Mouse (Mus musculus) hindbrain, embryonic 14.5 days (tissue): Measurements from ENCODE around the gene Poc5. TPM values are rescaled to one million over a fixed set of nuclear protein-coding genes. Genes with fewer than 3 reads are reported as not detected.

Source experiments
- ATAC-seq: fragments of 200-750 bp; cut with Nextera tagmentation; 2 replicates; pipeline ENCODE4 v1.8.0; 2017; ENCODE audit warnings: moderate number of reproducible peaks, mild to moderate bottlenecking, moderate TSS enrichment, moderate library complexity; ENCODE audit not compliant: low FRiP score
- DNase-seq: peaks from one replicate; pipeline ENCODE4 v3.0.0-alpha.2; 2015; ENCODE audit warnings: low spot score
- H3K27ac ChIP-seq: fragments of 300-500 bp; sonication (generic); 2 replicates; pipeline ENCODE4 v1.5.1; 2014; ENCODE audit warnings: mild to moderate bottlenecking, moderate library complexity
- H3K27me3 ChIP-seq: fragments of 300-500 bp; sonication (generic); 2 replicates; pipeline ENCODE4 v1.6.1; 2014; ENCODE audit warnings: mild to moderate bottlenecking, low read length, mixed read lengths; ENCODE audit not compliant: control insufficient read depth, insufficient read depth
- H3K36me3 ChIP-seq: fragments of 300-500 bp; sonication (generic); replicated peaks from 2 replicates; pipeline ENCODE4 v1.6.1; 2014; ENCODE audit not compliant: control insufficient read depth, insufficient read depth
- H3K4me1 ChIP-seq: fragments of 300-500 bp; sonication (generic); replicated peaks from 2 replicates; pipeline ENCODE4 v1.6.1; 2014; ENCODE audit warnings: antibody characterized with exemption, low read length, mixed read lengths; ENCODE audit not compliant: control insufficient read depth, insufficient read depth
- H3K4me2 ChIP-seq: fragments of 300-500 bp; sonication (generic); replicated peaks from 2 replicates; pipeline ENCODE4 v1.6.1; 2014; ENCODE audit warnings: mild to moderate bottlenecking, moderate library complexity
- H3K4me3 ChIP-seq: fragments of 300-500 bp; sonication (generic); replicated peaks from 2 replicates; pipeline ENCODE4 v1.5.1; 2014; ENCODE audit warnings: mild to moderate bottlenecking, low read length
- H3K9ac ChIP-seq: fragments of 300-500 bp; sonication (generic); 2 replicates; pipeline ENCODE4 v1.6.1; 2014
- H3K9me3 ChIP-seq: fragments of 300-500 bp; sonication (generic); 2 replicates; pipeline ENCODE4 v1.6.1; 2016; ENCODE audit warnings: low read length; ENCODE audit not compliant: control insufficient read depth
- WGBS: fragments of 180-500 bp; shearing (Covaris S2); extraction: QIAGEN DNeasy Blood & Tissue Kit; methylation state at CpG from one replicate; pipeline ENCODE4 v1.1.7; 2014; 5-methylcytosine and 5-hydroxymethylcytosine counted together
- polyA plus RNA-seq: library from polyadenylated mRNA; unstranded; fragments of >200 nt; fragmentation: Nextera tagmentation; extraction: Ambion mirVana; gene quantifications from 2 replicates; pipeline ENCODE4 v1.2.1, GENCODE M21; 2014

The Poc5 gene
- polyA plus RNA-seq, 1 experiment from 2014 or later = 25.0 TPM

DNA sequence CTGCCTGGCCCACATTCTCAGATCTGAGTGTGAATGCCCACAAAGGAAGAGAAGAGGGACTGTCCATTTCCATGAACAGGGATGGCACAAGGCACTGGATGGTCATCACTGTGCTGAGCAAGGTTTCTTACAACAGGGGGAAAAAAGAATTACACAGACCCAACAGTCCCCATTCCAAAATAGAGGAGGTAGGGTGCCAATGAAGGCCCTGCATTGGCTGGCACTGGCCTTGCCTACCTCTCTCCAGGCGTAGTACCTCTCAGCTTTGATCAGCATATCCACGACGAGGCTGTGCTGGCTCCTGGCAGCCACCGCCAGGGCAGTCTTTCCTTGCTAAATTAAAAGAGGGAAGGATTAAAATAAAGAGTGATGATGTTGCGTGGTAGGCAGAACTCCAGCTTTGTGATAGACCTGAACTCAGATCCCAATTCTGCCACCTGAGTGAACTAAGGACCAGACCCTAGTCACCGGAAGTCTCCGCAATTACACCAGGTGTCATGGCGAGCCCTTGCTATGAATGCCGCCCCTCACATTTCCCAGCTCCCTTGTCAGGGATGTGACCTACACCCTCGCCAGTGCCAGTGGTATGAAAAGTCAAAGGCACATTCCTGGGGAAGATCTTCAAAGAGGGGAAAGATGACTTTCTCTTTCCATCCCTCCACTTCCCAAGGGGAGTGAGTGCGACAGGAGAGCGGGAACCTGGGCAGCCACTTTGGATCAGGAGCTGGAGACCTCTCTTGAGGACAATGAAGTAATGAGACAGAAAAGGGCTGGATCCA lies 36.6 kb downstream of the Poc5 start:
- Histone ChIP-seq H3K4me3 (no peak overlapping the region), H3K4me2 (no peak overlapping the region), H3K36me3 (no peaks in the 10 kb centered on the region), H3K27ac (no peak overlapping the region), H3K9me3 (no peaks in the 10 kb centered on the region), H3K27me3 (no peaks in the 10 kb centered on the region), H3K4me1 (no peaks in the 10 kb centered on the region), H3K9ac (no peak overlapping the region)
- 93% methylated on average over 12 of the region's 12 CpGs for WGBS
- ATAC-seq (no peak), DNase-seq (no peak)

DNA sequence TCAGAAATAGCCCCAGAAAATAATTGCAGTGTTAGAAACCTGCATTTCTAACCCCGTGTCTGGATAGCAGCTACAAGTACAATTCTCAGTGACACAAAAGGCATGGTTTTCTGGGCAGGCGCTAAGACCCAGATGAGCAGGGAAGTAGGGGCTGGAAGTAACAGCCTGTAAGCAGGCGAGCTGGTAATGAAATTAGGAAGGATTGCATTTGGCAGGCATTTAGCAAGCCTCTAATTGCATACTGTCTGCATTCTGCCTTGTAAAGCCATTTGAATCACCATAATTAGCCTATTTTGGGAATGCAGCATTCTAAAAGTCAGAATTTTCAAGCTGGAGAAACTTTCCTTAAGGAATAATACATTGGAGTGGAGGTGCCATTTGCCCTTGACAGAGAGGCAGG lies 38.0 kb downstream of the Poc5 start:
- Histone ChIP-seq H3K9ac (no peak overlapping the region), H3K4me3 (no peak overlapping the region), H3K9me3 (no peaks in the 10 kb centered on the region), H3K36me3 (no peaks in the 10 kb centered on the region), H3K4me2 (no peak overlapping the region), H3K27me3 (no peaks in the 10 kb centered on the region), H3K27ac (no peak overlapping the region; the same call in 1 of the 2 replicates), H3K4me1 (no peaks in the 10 kb centered on the region)
- DNase-seq (no peak), ATAC-seq (no peak)
- 61% methylated on average over 3 of the region's 3 CpGs for WGBS

DNA sequence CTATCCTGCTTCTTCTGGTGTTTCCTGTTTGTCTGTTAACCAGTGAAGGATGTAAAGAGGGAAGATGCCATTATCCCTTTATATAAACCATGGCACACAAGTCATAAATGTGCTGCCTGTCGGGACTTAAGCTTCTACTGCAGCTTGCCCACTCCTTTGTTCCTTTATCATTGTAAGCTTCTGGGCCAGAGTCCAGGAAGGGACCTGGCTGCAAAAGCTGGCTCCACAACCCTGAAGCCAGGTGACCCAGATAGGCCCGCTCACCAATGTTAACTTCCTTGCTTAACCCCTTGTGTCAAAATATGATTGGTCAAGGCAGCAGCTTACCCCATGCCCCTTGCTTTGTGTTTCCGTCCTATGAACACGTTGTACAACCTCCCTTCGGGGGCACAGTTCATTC lies 40.4 kb downstream of the Poc5 start:
- no peak overlapping the region for H3K9ac ChIP-seq
- no peaks in the 10 kb centered on the region for H3K4me1 ChIP-seq
- H3K27me3 ChIP-seq = no peaks in the 10 kb centered on the region
- WGBS = 79% methylated on average over 5 of the region's 5 CpGs
- no peaks in the 10 kb centered on the region for H3K9me3 ChIP-seq
- no peak overlapping the region for H3K4me3 ChIP-seq
- no peaks in the 10 kb centered on the region for H3K36me3 ChIP-seq
- no peak for DNase-seq
- no peak overlapping the region for H3K4me2 ChIP-seq
- ATAC-seq = no peak
- H3K27ac ChIP-seq = no peak overlapping the region

DNA sequence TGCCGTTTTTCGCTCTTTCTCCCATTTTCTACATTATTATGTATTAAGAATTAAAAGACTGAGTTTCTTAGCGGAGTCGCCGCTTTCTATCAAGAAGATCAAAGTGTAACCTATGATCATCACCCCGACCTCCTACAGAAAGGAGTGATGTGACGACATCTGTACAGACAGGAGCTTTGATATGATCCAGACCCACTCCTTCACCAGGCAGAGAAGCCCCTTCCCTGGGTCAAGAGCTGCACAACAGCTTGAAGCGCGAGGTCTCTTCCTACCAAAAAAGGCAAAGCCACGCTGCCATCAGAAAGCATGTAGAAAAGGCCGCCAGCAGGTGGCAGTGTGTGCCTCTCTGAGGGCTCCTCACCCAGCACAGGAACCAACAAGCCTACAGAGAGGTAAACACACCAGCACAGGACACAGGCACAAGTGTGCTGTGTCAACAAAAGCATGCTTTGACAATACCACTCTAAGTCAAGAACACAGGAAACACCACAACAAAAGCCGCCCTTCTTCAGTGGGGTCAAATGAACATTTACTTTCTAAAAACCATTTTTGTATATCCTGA lies 43.6 kb downstream of the Poc5 start:
- no peaks in the 10 kb centered on the region for H3K9me3 ChIP-seq
- WGBS = 42% methylated on average over 12 of the region's 12 CpGs
- no peak overlapping the region for H3K9ac ChIP-seq
- peak; percentile 91 for DNase-seq
- H3K27me3 ChIP-seq = no peaks in the 10 kb centered on the region
- no peak overlapping the region for H3K4me2 ChIP-seq
- no peak overlapping the region for H3K27ac ChIP-seq
- ATAC-seq = peak; percentile 76
- no peaks in the 10 kb centered on the region; the same call in 1 of the 2 replicates for H3K4me1 ChIP-seq
- no peaks in the 10 kb centered on the region for H3K36me3 ChIP-seq
- H3K4me3 ChIP-seq = no peak overlapping the region

DNA sequence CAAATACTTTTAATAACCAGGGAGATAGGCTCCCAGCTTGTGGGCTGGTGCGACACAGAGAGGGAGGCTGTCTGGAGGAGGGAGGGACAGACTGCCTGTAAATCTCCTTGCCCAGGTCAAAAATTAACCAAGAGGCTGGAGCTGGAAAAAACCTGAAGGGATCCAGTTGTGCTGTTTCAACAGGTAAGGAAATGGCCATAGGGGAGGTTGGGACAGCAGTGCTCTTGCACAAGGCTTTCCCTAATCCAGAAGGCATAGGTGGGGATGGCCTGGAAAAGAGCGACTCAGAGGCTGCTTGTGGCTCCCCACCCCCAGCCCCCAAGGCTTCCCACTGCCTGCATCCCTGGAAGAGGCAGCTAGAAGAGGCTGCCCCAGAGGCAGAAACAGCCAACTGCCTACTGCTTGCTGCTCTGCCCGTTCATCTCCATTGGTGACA lies 44.3 kb downstream of the Poc5 start:
- H3K4me2 ChIP-seq = no peak overlapping the region
- H3K4me3 ChIP-seq = no peak overlapping the region
- WGBS = 58% methylated on average over 3 of the region's 3 CpGs
- H3K9me3 ChIP-seq = no peaks in the 10 kb centered on the region
- H3K27me3 ChIP-seq = no peaks in the 10 kb centered on the region
- H3K9ac ChIP-seq = no peak overlapping the region
- no peaks in the 10 kb centered on the region; the same call in 1 of the 2 replicates for H3K4me1 ChIP-seq
- ATAC-seq = no peak
- no peak overlapping the region for H3K27ac ChIP-seq
- H3K36me3 ChIP-seq = no peaks in the 10 kb centered on the region
- DNase-seq = no peak

DNA sequence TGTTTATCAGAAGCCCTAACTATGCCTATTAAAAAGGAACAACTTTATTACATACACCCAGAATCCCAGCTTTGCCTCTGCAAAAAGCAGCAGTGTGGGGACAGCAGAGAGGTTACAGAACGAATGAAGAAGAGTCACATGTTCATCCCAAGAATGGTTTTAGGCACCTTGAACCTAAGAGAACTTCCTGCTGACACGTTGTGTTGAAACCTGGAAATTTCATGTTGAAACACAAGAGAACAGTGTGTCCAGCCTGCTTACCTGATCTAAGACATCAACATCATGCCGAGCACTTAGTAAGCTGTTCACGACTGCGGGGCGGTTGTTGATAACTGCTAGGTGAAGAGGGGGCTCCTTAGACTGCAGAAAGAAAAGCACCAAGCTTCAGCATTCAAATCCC lies 44.9 kb downstream of the Poc5 start:
- Histone ChIP-seq H3K4me3 (no peak overlapping the region), H3K36me3 (no peaks in the 10 kb centered on the region), H3K4me2 (no peak overlapping the region), H3K4me1 (no peaks in the 10 kb centered on the region; the same call in 1 of the 2 replicates), H3K9ac (no peak overlapping the region), H3K9me3 (no peaks in the 10 kb centered on the region), H3K27me3 (no peaks in the 10 kb centered on the region), H3K27ac (no peak overlapping the region)
- WGBS = 91% methylated on average over 6 of the region's 6 CpGs
- ATAC-seq (no peak), DNase-seq (no peak)

DNA sequence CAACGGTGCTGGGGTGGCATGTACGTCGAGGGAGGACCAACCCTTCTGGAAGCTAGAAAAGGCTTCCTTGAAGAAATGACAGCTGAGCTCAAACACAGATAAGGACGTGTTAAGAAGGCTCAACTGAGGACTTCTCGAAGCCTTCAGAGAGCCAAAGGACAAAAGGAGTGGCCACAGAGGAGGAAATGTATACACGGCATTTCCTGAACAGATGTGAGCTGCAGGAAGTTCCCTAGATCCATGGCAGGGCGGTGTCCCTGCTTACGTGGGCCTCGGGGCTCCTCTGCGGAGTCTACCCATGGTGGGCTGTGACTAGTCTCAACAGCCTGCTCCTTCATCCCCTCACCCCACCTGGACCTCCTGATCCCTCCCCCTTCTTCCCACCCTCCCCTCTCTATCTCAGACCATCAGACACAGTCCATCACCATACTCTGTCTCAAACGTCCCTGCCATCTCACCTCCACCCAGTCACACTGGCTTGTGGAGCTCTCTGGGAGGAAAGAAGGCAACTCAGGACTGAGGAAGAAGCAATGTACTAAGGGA lies 45.6 kb downstream of the Poc5 start:
- H3K36me3 ChIP-seq = no peaks in the 10 kb centered on the region
- DNase-seq = no peak
- no peak overlapping the region for H3K9ac ChIP-seq
- no peak for ATAC-seq
- no peaks in the 10 kb centered on the region for H3K27me3 ChIP-seq
- no peak overlapping the region for H3K4me3 ChIP-seq
- H3K9me3 ChIP-seq = no peaks in the 10 kb centered on the region
- H3K4me2 ChIP-seq = no peak overlapping the region
- H3K27ac ChIP-seq = no peak overlapping the region
- 84% methylated on average over 11 of the region's 11 CpGs for WGBS
- no peaks in the 10 kb centered on the region; the same call in 1 of the 2 replicates for H3K4me1 ChIP-seq

DNA sequence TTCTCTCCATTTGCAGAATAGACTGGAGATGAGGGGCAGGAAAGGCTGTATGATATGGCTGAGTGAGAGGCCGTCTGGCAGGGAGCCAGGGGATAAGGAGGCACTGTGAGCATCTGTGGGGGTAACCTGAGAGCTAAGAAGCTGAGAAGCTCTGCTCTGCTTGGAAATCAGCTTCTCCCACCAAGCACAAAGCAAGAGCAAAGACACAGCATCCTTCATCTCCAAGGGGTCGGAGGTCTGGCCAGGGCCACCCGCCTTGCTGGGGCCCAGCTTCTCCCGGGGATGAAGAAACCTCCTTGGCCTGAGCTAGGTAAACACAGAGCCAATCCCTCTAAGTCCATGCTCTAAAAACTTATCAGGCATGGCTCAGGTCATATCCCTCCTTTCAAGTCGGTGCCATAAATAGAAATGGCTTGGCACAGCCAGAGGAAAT lies 46.8 kb downstream of the Poc5 start:
- Histone ChIP-seq H3K27me3 (no peaks in the 10 kb centered on the region), H3K4me3 (no peak overlapping the region), H3K4me1 (no peaks in the 10 kb centered on the region; the same call in 1 of the 2 replicates), H3K9ac (no peak overlapping the region), H3K4me2 (no peak overlapping the region), H3K9me3 (no peaks in the 10 kb centered on the region), H3K27ac (no peak overlapping the region), H3K36me3 (no peaks in the 10 kb centered on the region)
- no peak for ATAC-seq
- DNase-seq = no peak
- 69% methylated on average over 5 of the region's 5 CpGs for whole genome bisulfite sequencing

DNA sequence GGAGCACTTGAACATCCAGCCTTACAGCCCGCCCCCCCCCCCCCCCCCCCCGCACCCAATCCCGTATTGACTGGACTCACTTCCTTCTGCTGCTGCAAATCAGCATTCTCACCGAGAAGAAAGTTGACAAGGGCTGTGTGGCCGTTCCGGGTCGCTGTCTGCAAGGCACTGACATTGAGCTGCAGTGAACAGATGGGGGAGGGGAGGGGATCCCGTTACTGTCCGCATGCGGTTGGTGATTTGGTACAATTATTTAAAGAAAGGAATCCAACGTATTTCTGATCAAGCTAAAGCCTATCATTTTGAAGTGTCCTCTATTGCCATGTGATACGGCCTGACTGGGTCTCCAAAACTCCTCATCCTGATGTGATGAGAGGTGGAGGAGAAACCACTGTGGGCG lies 47.7 kb downstream of the Poc5 start:
- DNase-seq = no peak
- WGBS = 36% methylated on average over 13 of the region's 13 CpGs
- H3K4me1 ChIP-seq = no peaks in the 10 kb centered on the region; the same call in 1 of the 2 replicates
- H3K27ac ChIP-seq = no peak overlapping the region
- no peak overlapping the region for H3K4me3 ChIP-seq
- H3K9me3 ChIP-seq = no peaks in the 10 kb centered on the region
- no peak for ATAC-seq
- H3K27me3 ChIP-seq = no peaks in the 10 kb centered on the region
- H3K36me3 ChIP-seq = no peaks in the 10 kb centered on the region
- no peak overlapping the region for H3K9ac ChIP-seq
- no peak overlapping the region for H3K4me2 ChIP-seq
